Mouse (Mus musculus) embryonic facial prominence, embryonic 11.5 days (tissue): ENCODE measurements around the gene Fgf12. TPM values are rescaled to one million over a fixed set of nuclear protein-coding genes. Genes with fewer than 3 reads are reported as not detected.
A peak's percentile ranks its signal among the peaks of the same experiment; 100 is the strongest.

Source experiments
- ATAC-seq: fragments of 200-750 bp; cut with Nextera tagmentation; replicated peaks from 2 replicates; pipeline ENCODE4 v1.8.0; 2017; ENCODE audit warnings: low read depth; ENCODE audit not compliant: insufficient number of reproducible peaks, low FRiP score, low TSS enrichment
- DNase-seq: peaks from one replicate; pipeline ENCODE4 v3.0.0-alpha.2; 2015; ENCODE audit warnings: low spot score
- H3K27ac ChIP-seq: fragments of 300-500 bp; sonication (generic); replicated peaks from 2 replicates; pipeline ENCODE4 v1.5.1; 2014; ENCODE audit warnings: mild to moderate bottlenecking, low read depth, low read length, control low read depth
- H3K27me3 ChIP-seq: fragments of 300-500 bp; sonication (generic); 2 replicates; pipeline ENCODE4 v1.6.1; 2014; ENCODE audit warnings: mild to moderate bottlenecking, low read length, moderate library complexity, mixed read lengths; ENCODE audit not compliant: control insufficient read depth, insufficient read depth
- H3K36me3 ChIP-seq: fragments of 300-500 bp; sonication (generic); replicated peaks from 2 replicates; pipeline ENCODE4 v1.6.1; 2014; ENCODE audit warnings: low read depth, mild to moderate bottlenecking, low read length, moderate library complexity, mixed read lengths; ENCODE audit not compliant: control insufficient read depth, insufficient read depth
- H3K4me1 ChIP-seq: fragments of 300-500 bp; sonication (generic); 2 replicates; pipeline ENCODE4 v1.6.1; 2014; ENCODE audit warnings: low read length, mixed read lengths; ENCODE audit not compliant: control insufficient read depth, insufficient read depth
- H3K4me2 ChIP-seq: fragments of 300-500 bp; sonication (generic); 2 replicates; pipeline ENCODE4 v1.6.1; 2014; ENCODE audit warnings: low read depth, mild to moderate bottlenecking, control low read depth, low read length, moderate library complexity
- H3K4me3 ChIP-seq: fragments of 300-500 bp; sonication (generic); 2 replicates; pipeline ENCODE4 v1.5.1; 2014; ENCODE audit warnings: low read depth, low read length, control low read depth
- H3K9ac ChIP-seq: fragments of 300-500 bp; sonication (generic); replicated peaks from 2 replicates; pipeline ENCODE4 v1.6.1; 2014; ENCODE audit warnings: mild to moderate bottlenecking, control low read depth, low read length
- H3K9me3 ChIP-seq: fragments of 300-500 bp; sonication (generic); replicated peaks from 2 replicates; pipeline ENCODE4 v1.6.1; 2016; ENCODE audit warnings: mild to moderate bottlenecking, low read length, inconsistent platforms, mixed read lengths; ENCODE audit not compliant: control insufficient read depth
- WGBS: fragments of 180-500 bp; shearing (Covaris S2); extraction: QIAGEN DNeasy Blood & Tissue Kit; methylation state at CpG from one replicate; pipeline ENCODE4 v1.1.7; 2014; 5-methylcytosine and 5-hydroxymethylcytosine counted together
- polyA plus RNA-seq: library from polyadenylated mRNA; unstranded; fragments of >200 nt; fragmentation: Nextera tagmentation; extraction: Ambion mirVana; gene quantifications from 2 replicates; pipeline ENCODE4 v1.2.1, GENCODE M21; 2014

Gene Fgf12
- polyA plus RNA-seq, 1 experiment from 2014 or later: 3.4 TPM

DNA sequence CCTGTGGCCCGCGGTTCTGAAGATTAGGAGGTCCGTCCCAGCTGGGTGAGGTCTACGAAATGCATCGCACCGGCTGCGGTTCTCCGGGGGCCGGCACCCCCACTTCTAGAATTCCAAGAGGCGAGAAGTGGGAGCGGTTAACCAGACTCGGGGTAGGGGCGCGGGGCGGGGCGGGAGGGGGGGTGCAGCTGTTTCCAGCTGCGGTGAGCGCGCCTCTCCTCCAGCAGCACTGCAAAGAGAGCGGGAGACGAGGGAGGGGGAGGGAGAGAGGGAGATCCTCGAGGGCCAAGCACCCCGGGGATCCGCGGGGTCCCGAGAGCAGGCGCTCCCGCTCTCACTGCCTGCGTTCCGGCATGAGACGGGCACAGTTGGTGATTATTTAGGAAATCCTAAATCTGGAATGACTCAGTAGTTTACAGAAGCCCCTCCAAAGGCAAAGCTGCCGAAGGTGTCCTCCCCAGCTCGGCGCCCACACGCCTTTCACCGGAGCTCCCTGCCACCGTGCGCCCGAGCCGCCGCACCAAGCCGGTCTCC is 307.0 kb downstream of the Fgf12 start:
- WGBS: under 1% methylated on average over 38 of the region's 42 CpGs
- peak; percentile 8; the same call in 1 of the 2 replicates for ATAC-seq
- H3K4me1 ChIP-seq: no peaks in the 10 kb centered on the region
- peak overlapping the region; percentile 100 for H3K4me2 ChIP-seq
- peak; percentile 49 for DNase-seq
- H3K9me3 ChIP-seq: no peaks in the 10 kb centered on the region
- H3K4me3 ChIP-seq: peak overlapping the region; percentile 67
- peaks cover 30% of the 10 kb centered on the region for H3K27me3 ChIP-seq
- H3K36me3 ChIP-seq: no peaks in the 10 kb centered on the region
- H3K9ac ChIP-seq: peak overlapping the region; percentile 58
- H3K27ac ChIP-seq: no peak overlapping the region

- H3K36me3 ChIP-seq: no peaks in the 10 kb centered on the region
- H3K27me3 ChIP-seq: peaks cover 30% of the 10 kb centered on the region
- under 1% methylated on average over 51 of the region's 51 CpGs for WGBS
- peak; percentile 29; the same call in 1 of the 2 replicates for ATAC-seq
- peak; percentile 49 for DNase-seq
- H3K4me1 ChIP-seq: no peaks in the 10 kb centered on the region
- peak overlapping the region; percentile 67 for H3K4me3 ChIP-seq
- no peak overlapping the region for H3K27ac ChIP-seq
- no peaks in the 10 kb centered on the region for H3K9me3 ChIP-seq
- H3K9ac ChIP-seq: no peak overlapping the region
- H3K4me2 ChIP-seq: peak overlapping the region; percentile 100
Measured at GRCm38 (mm10) chr16:28444993-28445799, 307.7 kb downstream of the Fgf12 start.

DNA sequence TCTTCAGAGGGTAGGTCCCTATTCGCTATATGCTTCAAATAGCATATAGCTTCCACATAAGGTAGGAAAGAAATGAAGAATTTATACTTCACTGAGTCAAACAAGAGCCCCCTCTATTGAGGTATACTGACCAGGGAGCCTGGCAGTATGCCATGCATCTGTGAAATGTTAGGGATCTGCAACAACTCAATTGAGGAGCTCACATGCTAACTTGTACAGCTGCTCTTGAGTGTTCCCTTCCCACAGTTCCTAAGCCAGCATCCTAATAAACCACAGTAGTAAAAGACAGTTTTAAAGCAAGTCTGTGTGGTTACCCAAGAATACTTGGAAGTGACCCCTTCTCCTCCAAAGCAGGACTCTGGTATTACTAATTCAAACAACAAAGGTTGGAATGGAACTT is 331.3 kb downstream of the Fgf12 start:
- ATAC-seq (no peak), DNase-seq (no peak)
- H3K4me2 ChIP-seq: no peak overlapping the region
- H3K36me3 ChIP-seq: no peaks in the 10 kb centered on the region
- no peak overlapping the region for H3K4me3 ChIP-seq
- H3K27ac ChIP-seq: no peak overlapping the region
- H3K4me1 ChIP-seq: no peaks in the 10 kb centered on the region
- H3K27me3 ChIP-seq: no peaks in the 10 kb centered on the region
- WGBS: 93% methylated on average over 1 of the region's 1 CpGs
- no peaks in the 10 kb centered on the region for H3K9me3 ChIP-seq
- H3K9ac ChIP-seq: no peak overlapping the region

- Histone ChIP-seq H3K4me3 (no peak overlapping the region), H3K9me3 (no peaks in the 10 kb centered on the region), H3K36me3 (no peaks in the 10 kb centered on the region), H3K27ac (no peak overlapping the region), H3K4me1 (no peaks in the 10 kb centered on the region), H3K27me3 (no peaks in the 10 kb centered on the region), H3K9ac (no peak overlapping the region), H3K4me2 (no peak overlapping the region)
- WGBS: 74% methylated on average over 3 of the region's 3 CpGs
- ATAC-seq: no peak
- DNase-seq: no peak
Measured at GRCm38 (mm10) chr16:28419693-28420299, 333.1 kb downstream of the Fgf12 start.

- DNase-seq (no peak), ATAC-seq (no peak)
- Histone ChIP-seq H3K4me3 (no peak overlapping the region), H3K27ac (no peak overlapping the region), H3K27me3 (no peaks in the 10 kb centered on the region), H3K9me3 (no peaks in the 10 kb centered on the region), H3K9ac (no peak overlapping the region), H3K4me2 (no peak overlapping the region), H3K4me1 (no peaks in the 10 kb centered on the region), H3K36me3 (no peaks in the 10 kb centered on the region)
- 80% methylated on average over 5 of the region's 5 CpGs for WGBS
Measured at GRCm38 (mm10) chr16:28411210-28411817, 341.6 kb downstream of the Fgf12 start.

DNA sequence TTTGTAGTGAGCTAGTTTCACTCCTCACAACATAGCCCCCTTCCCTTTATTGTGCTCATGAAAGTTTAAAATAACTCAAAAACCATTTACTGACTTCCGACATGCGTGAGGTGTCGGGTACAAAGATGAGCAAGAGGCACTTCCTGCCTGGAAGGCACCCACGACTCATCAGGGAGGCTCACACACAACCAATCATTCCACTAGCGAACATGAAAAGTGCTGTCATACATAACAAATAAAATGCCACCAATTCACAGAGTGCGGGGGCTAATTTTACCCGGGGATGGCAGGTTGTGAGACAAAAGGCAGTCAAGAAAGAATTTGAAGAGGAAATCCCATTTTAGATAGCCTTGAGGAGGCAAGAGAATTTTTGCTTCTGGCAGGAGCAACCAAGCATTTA is 344.6 kb downstream of the Fgf12 start:
- no peak for ATAC-seq
- no peaks in the 10 kb centered on the region for H3K4me1 ChIP-seq
- no peak overlapping the region for H3K27ac ChIP-seq
- H3K27me3 ChIP-seq: no peaks in the 10 kb centered on the region
- H3K4me3 ChIP-seq: no peak overlapping the region
- no peaks in the 10 kb centered on the region for H3K36me3 ChIP-seq
- DNase-seq: no peak
- no peak overlapping the region for H3K4me2 ChIP-seq
- H3K9me3 ChIP-seq: no peaks in the 10 kb centered on the region
- WGBS: 81% methylated on average over 7 of the region's 7 CpGs
- no peak overlapping the region for H3K9ac ChIP-seq

GRCm38 (mm10) chr16:28407892-28408291 is 345.0 kb downstream of the Fgf12 start:
- no peak for ATAC-seq
- no peak overlapping the region for H3K4me3 ChIP-seq
- H3K4me2 ChIP-seq: no peak overlapping the region
- WGBS: 61% methylated on average over 2 of the region's 2 CpGs
- DNase-seq: no peak
- H3K9ac ChIP-seq: no peak overlapping the region
- no peaks in the 10 kb centered on the region for H3K4me1 ChIP-seq
- no peaks in the 10 kb centered on the region for H3K27me3 ChIP-seq
- no peak overlapping the region for H3K27ac ChIP-seq
- H3K9me3 ChIP-seq: no peaks in the 10 kb centered on the region
- H3K36me3 ChIP-seq: no peaks in the 10 kb centered on the region

DNA sequence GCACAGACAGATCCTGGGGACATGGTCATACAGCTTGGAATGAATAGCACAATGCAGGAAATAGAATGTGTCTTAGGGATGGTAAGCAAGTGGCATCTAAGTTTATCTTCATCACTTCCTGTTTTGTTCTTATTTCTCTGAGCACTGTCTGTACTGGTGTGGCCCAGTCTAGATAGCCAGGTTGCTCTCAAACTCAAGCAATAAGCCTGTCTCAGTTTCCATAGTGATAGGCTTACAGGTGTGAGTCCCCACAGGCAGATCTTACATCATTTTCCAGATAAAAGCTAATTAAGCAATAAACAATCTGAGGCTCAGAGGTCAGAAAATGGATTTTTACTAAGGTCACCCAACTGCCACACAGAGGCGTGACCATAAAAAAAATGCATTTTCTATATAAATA is 348.7 kb downstream of the Fgf12 start:
- ATAC-seq: no peak
- DNase-seq: no peak
- Histone ChIP-seq H3K9me3 (no peaks in the 10 kb centered on the region), H3K4me1 (no peaks in the 10 kb centered on the region), H3K27me3 (no peaks in the 10 kb centered on the region), H3K36me3 (no peaks in the 10 kb centered on the region), H3K27ac (no peak overlapping the region), H3K9ac (no peak overlapping the region), H3K4me2 (no peak overlapping the region), H3K4me3 (no peak overlapping the region)
- 82% methylated on average over 1 of the region's 1 CpGs for WGBS
